9 mouse cellular contexts compared by ENCODE assay signal in the genomic region with DNA sequence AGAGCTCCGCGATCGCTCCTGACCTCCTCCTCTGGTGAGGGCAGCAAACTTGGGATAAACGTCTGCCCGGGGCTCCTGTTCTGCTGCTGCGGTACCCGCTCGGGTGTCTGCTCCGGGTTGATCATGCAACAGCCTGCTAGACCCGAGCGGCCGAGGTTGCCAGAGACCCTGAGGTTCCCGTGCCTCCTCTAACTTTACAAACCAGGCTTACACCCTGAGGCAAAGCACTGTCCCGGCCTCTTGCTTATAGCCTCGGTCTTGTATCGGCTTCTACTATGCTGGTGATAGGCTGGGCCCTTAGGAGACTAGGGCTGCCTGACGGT. TPM values are rescaled to one million over a fixed set of nuclear protein-coding genes. Genes with fewer than 3 reads are reported as not detected.
DNase-seq lines count a peak whose midpoint lies in the region; ATAC-seq and TF ChIP-seq lines count a peak whose summit lies in the region.
"Had no signal": no experiment of that assay in that cellular context is flagged by ENCODE, and none has a peak within 500 bp of the region (broad histone marks: within the 10 kb centered on the region; RNA-seq: fewer than 3 reads in every experiment).

No protein-coding gene starts in this region.

- TF ChIP-seq EP300 in liver, postnatal 0 days (IDR thresholded peaks at IDR 0.05; ENCODE audit: low read depth), result no peak

- H3K27me3 ChIP-seq in heart, embryonic 12.5 days (replicated peaks), result peaks cover 87% of the 10 kb centered on the region
- H3K27me3 ChIP-seq in forebrain, embryonic 16.5 days (replicated peaks; ENCODE audit: control insufficient read depth, insufficient read depth, low read length), result no peaks in the 10 kb centered on the region
- H3K27me3 ChIP-seq in liver, postnatal 0 days (ENCODE audit: insufficient read depth, low read length), result peaks cover 52% of the 10 kb centered on the region

- TF ChIP-seq CTCF in liver, postnatal 0 days (IDR thresholded peaks at IDR 0.05; ENCODE audit: low read depth), result no peak

- no peaks in the 10 kb centered on the region for H3K36me3 ChIP-seq in heart, embryonic 12.5 days
- no peaks in the 10 kb centered on the region for H3K36me3 ChIP-seq in forebrain, embryonic 16.5 days (ENCODE audit: control insufficient read depth, insufficient read depth)
- no peaks in the 10 kb centered on the region for H3K36me3 ChIP-seq in liver, postnatal 0 days (replicated peaks; ENCODE audit: insufficient read depth, low read length)

- no peak for DNase-seq in heart, adult 18-20 months
- DNase-seq in A20 (ENCODE audit: low read depth, low spot score), result peak; percentile 53
- DNase-seq in liver, postnatal 0 days, result no peak
- no peak for DNase-seq in adrenal gland, postnatal 14 days
- no peak for DNase-seq in gastrocnemius, postnatal 36 days

- intact Hi-C loops in gastrocnemius, postnatal 36 days (cut with DNase I), result no loop called here

- peak overlapping the region; percentile 100 for H3K4me2 ChIP-seq in heart, embryonic 12.5 days
- peak overlapping the region; percentile 81 for H3K4me2 ChIP-seq in forebrain, embryonic 16.5 days (ENCODE audit: low read length)
- peak overlapping the region; percentile 73 for H3K4me2 ChIP-seq in liver, postnatal 0 days (ENCODE audit: low read depth, low read length)

- H3K9ac ChIP-seq in heart, embryonic 12.5 days, result peak overlapping the region; percentile 73
- peak overlapping the region; percentile 85 for H3K9ac ChIP-seq in forebrain, embryonic 16.5 days (replicated peaks; ENCODE audit: low read depth, low read length)
- H3K9ac ChIP-seq in liver, postnatal 0 days (replicated peaks), result no peak overlapping the region

- H3K27ac ChIP-seq in heart, embryonic 12.5 days (ENCODE audit: poor library complexity, severe bottlenecking), result no peak overlapping the region
- H3K27ac ChIP-seq in forebrain, embryonic 16.5 days (ENCODE audit: low read length), result no peak overlapping the region; the same call in 1 of the 2 replicates
- no peak overlapping the region for H3K27ac ChIP-seq in liver, postnatal 0 days (ENCODE audit: low read depth)

- H3K9me3 ChIP-seq in heart, embryonic 12.5 days (replicated peaks), result no peaks in the 10 kb centered on the region
- no peaks in the 10 kb centered on the region for H3K9me3 ChIP-seq in forebrain, embryonic 16.5 days (ENCODE audit: control insufficient read depth, low read length)
- H3K9me3 ChIP-seq in liver, postnatal 0 days (ENCODE audit: low read length), result no peaks in the 10 kb centered on the region

- H3K4me3 ChIP-seq in heart, embryonic 12.5 days, result peak overlapping the region; percentile 61
- H3K4me3 ChIP-seq in forebrain, embryonic 16.5 days (replicated peaks; ENCODE audit: low read length), result peak overlapping the region; percentile 68
- peak overlapping the region; percentile 29 for H3K4me3 ChIP-seq in liver, postnatal 0 days (ENCODE audit: low read depth, low read length)

- no peak for ATAC-seq in heart, embryonic 12.5 days (ENCODE audit: insufficient number of reproducible peaks, low FRiP score)
- no peak; the same call in none of the 2 replicates for ATAC-seq in forebrain, embryonic 16.5 days
- ATAC-seq in liver, postnatal 0 days, result no peak
- ATAC-seq in erythroblast, adult 5-6 weeks (replicated peaks; ENCODE audit: low FRiP score, poor library complexity, severe bottlenecking), result no peak

- peaks cover 10% of the 10 kb centered on the region; the same call in 1 of the 2 replicates for H3K4me1 ChIP-seq in heart, embryonic 12.5 days (replicated peaks)
- peaks cover 35% of the 10 kb centered on the region for H3K4me1 ChIP-seq in forebrain, embryonic 16.5 days (replicated peaks; ENCODE audit: control insufficient read depth, insufficient read depth, low read length)
- peaks cover 3% of the 10 kb centered on the region; the same call in 1 of the 2 replicates for H3K4me1 ChIP-seq in liver, postnatal 0 days (ENCODE audit: insufficient read depth)

- 2% methylated on average over 17 of the region's 17 CpGs for WGBS in heart, embryonic 12.5 days
- WGBS in forebrain, embryonic 16.5 days, result 2% methylated on average over 17 of the region's 17 CpGs
- WGBS in liver, postnatal 0 days (ENCODE audit: insufficient replicate concordance), result 5% methylated on average over 9 of the region's 17 CpGs

RNA-seq across cellular contexts. Expression of a gene that starts 0.8 kb away (rescaled TPM):
- 1.3 and 1.6 TPM in 2 replicates for polyA plus RNA-seq in heart, embryonic 12.5 days (2016; fragmentation: Nextera tagmentation; extraction: Ambion mirVana)
- 1 to 10 TPM; 2.2 to 2.4 TPM for total RNA-seq in heart, adult 18-20 months (2021)
- polyA plus RNA-seq in forebrain, embryonic 16.5 days (2015; fragmentation: Nextera tagmentation; extraction: Ambion mirVana), result 18.8 and 27.3 TPM in 2 replicates
- polyA plus RNA-seq in liver, postnatal 0 days (2015; fragmentation: Nextera tagmentation; extraction: Ambion mirVana), result 0.05 and 0.06 TPM in 2 replicates
- 9.6 and 13.7 TPM in 2 replicates for total RNA-seq in adrenal gland, postnatal 14 days (2021)
- total RNA-seq in gastrocnemius, postnatal 36 days (2021), result 1 to 10 TPM; 1.2 to 1.4 TPM
- 0.63 TPM in 1 of 2 replicates, not detected in the other for total RNA-seq in erythroblast, adult 5-6 weeks (2015; ENCODE audit: low replicate concordance)
- total RNA-seq in erythroblast, adult 5-6 weeks (2017; ENCODE audit: low replicate concordance), result 0.17 TPM in 1 of 2 replicates, not detected in the other
- total RNA-seq: CH12.LX had no signal
